Mouse (Mus musculus) midbrain, postnatal 0 days (tissue): ENCODE results near the gene Vps41. TPM values are rescaled to one million over a fixed set of nuclear protein-coding genes. Genes with fewer than 3 reads are reported as not detected.
A peak's percentile ranks its signal among the peaks of the same experiment; 100 is the strongest.

Experiments
- ATAC-seq: fragments of 200-750 bp; cut with Nextera tagmentation; 2 replicates; pipeline ENCODE4 v1.8.0; 2017; ENCODE audit warnings: moderate number of reproducible peaks, mild to moderate bottlenecking, moderate TSS enrichment, moderate library complexity; ENCODE audit not compliant: low FRiP score
- DNase-seq: peaks from one replicate; pipeline ENCODE4 v3.0.0-alpha.2; 2015; ENCODE audit warnings: low spot score
- H3K27ac ChIP-seq: fragments of 300-500 bp; sonication (generic); 2 replicates; pipeline ENCODE4 v1.5.1; 2014; ENCODE audit warnings: low read depth, mild to moderate bottlenecking, low read length, mixed read lengths
- H3K27me3 ChIP-seq: fragments of 300-500 bp; sonication (generic); 2 replicates; pipeline ENCODE4 v1.6.1; 2014; ENCODE audit warnings: low read length, control low read depth, mixed read lengths; ENCODE audit not compliant: insufficient read depth
- H3K36me3 ChIP-seq: fragments of 300-500 bp; sonication (generic); 2 replicates; pipeline ENCODE4 v1.6.1; 2014; ENCODE audit warnings: low read length, control low read depth, mixed read lengths; ENCODE audit not compliant: insufficient read depth
- H3K4me1 ChIP-seq: fragments of 300-500 bp; sonication (generic); 2 replicates; pipeline ENCODE4 v1.6.1; 2014; ENCODE audit warnings: mild to moderate bottlenecking, control low read depth, antibody characterized with exemption, low read length, mixed read lengths; ENCODE audit not compliant: insufficient read depth
- H3K4me2 ChIP-seq: fragments of 300-500 bp; sonication (generic); 2 replicates; pipeline ENCODE4 v1.6.1; 2014; ENCODE audit warnings: low read depth, mild to moderate bottlenecking, low read length, mixed read lengths; ENCODE audit not compliant: poor library complexity, severe bottlenecking
- H3K4me3 ChIP-seq: fragments of 300-500 bp; sonication (generic); 2 replicates; pipeline ENCODE4 v1.5.1; 2014; ENCODE audit warnings: low read depth, mild to moderate bottlenecking, low read length, moderate library complexity
- H3K9ac ChIP-seq: fragments of 300-500 bp; sonication (generic); replicated peaks from 2 replicates; pipeline ENCODE4 v1.6.1; 2014; ENCODE audit warnings: mild to moderate bottlenecking, low read length, moderate library complexity, mixed read lengths; ENCODE audit not compliant: poor library complexity, severe bottlenecking
- H3K9me3 ChIP-seq: fragments of 300-500 bp; sonication (generic); 2 replicates; pipeline ENCODE4 v1.6.1; 2016; ENCODE audit warnings: low read length, control low read depth
- CTCF ChIP-seq: IDR thresholded peaks from 2 replicates; pipeline ENCODE4 v1.5.1; 2016; ENCODE audit warnings: antibody characterized with exemption, mild to moderate bottlenecking
- WGBS: fragments of 180-500 bp; shearing (Covaris S2); extraction: QIAGEN DNeasy Blood & Tissue Kit; methylation state at CpG from one replicate; pipeline ENCODE4 v1.1.7; 2014; 5-methylcytosine and 5-hydroxymethylcytosine counted together
- polyA plus RNA-seq: library from polyadenylated mRNA; unstranded; fragments of >200 nt; fragmentation: Nextera tagmentation; extraction: Ambion mirVana; gene quantifications from 2 replicates; pipeline ENCODE4 v1.2.1, GENCODE M21; 2015
- total RNA-seq: library from RNA; depleted of rRNA; stranded (reverse); fragments of >200 nt; gene quantifications from 2 replicates; pipeline ENCODE4 v1.2.3, GENCODE M21; 2014

Vps41 gene
- total and polyA plus RNA-seq, 2 experiments from 2014 or later, result 98.4 to 102 TPM

DNA sequence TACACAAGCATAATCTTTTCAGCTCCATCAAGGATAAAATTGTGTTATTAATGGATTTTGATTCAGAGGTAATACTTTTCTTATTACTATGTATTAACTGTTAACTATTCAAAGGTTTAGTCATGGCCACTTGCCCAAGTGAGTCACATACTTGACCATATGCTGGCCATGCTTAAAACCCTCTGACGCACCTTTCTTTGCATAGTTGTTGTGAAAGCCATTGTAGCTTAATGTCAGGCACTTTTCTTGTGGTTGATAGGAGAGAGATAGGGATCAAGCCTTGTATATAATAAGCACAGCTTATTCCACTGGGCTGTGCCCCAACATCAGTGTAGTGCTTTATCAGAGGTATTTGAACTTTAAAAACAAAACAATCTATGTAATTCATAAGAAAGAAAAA is 126.5 kb downstream of the Vps41 start:
- no peak overlapping the region for H3K27ac ChIP-seq
- DNase-seq, result no peak
- 96% methylated on average over 1 of the region's 1 CpGs for WGBS
- no peaks in the 10 kb centered on the region for H3K4me1 ChIP-seq
- H3K36me3 ChIP-seq, result peaks cover 11% of the 10 kb centered on the region
- no peak overlapping the region for H3K4me3 ChIP-seq
- H3K4me2 ChIP-seq, result no peak overlapping the region
- no peaks in the 10 kb centered on the region for H3K9me3 ChIP-seq
- no peak for TF ChIP-seq CTCF
- no peak for ATAC-seq
- H3K27me3 ChIP-seq, result no peaks in the 10 kb centered on the region
- H3K9ac ChIP-seq, result no peak overlapping the region

DNA sequence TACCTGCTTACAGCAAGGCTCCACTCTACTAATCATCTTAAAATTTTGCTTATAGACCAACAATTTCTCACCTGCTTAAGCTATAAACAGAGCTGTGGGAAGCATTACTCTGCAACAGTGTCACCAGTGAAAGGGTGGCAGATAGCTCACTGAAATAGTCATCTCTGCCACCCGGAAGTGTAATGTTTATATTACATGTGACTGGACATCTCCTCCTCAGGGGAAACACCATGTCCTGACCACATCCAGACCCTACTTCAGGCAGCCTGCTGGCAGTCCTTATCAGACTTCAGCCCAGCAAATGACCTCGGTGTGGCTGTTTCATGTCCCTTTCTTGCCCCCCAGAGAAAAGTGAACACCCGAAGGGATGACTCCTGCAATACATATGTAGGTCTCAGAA is 130.3 kb downstream of the Vps41 start:
- Histone ChIP-seq H3K4me3 (no peak overlapping the region), H3K36me3 (peaks cover 18% of the 10 kb centered on the region), H3K4me2 (no peak overlapping the region), H3K9ac (no peak overlapping the region), H3K27me3 (no peaks in the 10 kb centered on the region), H3K27ac (no peak overlapping the region), H3K9me3 (no peaks in the 10 kb centered on the region), H3K4me1 (no peaks in the 10 kb centered on the region)
- DNase-seq, result no peak
- no peak for ATAC-seq
- no peak for TF ChIP-seq CTCF
- 86% methylated on average over 3 of the region's 3 CpGs for WGBS

DNA sequence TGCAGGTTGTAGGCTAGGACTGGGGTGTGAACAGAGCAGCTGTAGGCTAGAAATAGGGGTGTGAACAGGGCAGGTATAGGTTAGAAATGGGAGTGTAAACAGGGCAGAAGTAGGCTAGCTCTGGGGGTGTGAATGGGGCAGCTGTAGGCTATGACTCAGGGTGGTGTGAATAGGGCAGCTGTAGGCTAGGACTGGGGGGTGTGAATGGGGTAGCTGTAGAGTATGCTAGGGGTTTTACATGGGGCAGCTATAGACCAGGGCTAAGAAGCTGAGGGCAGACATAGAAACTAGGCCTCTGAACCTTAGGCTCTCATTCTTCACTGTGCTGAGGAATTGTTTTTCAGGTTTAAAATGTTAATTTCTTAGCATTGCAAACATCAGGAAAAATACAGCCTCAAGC is 132.5 kb downstream of the Vps41 start:
- H3K4me1 ChIP-seq, result no peaks in the 10 kb centered on the region
- ATAC-seq, result no peak

DNA sequence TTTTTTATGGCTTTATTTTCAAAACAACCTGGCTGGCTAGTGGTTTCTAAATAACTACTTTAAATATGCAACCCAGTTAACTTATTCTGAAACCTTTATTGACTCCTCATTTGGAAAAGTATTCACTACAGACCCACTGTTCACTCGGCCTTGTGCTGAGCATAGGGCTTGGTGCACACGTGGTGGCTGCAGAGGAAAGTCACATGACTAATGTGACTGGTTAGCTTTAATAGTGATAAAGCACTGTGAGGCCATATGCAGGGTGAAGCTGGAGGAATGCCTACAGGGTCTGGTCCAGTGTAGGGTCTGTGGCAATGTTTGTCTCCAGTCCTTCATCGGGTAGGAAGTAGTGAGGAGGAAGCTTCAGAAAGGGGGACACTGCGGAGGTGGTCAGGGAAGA is 134.1 kb downstream of the Vps41 start:
- Histone ChIP-seq H3K4me3 (no peak overlapping the region), H3K36me3 (peaks cover 10% of the 10 kb centered on the region; the same call in 1 of the 2 replicates), H3K4me1 (no peaks in the 10 kb centered on the region), H3K27me3 (no peaks in the 10 kb centered on the region), H3K9ac (no peak overlapping the region), H3K4me2 (no peak overlapping the region), H3K9me3 (no peaks in the 10 kb centered on the region), H3K27ac (no peak overlapping the region)
- no peak for TF ChIP-seq CTCF
- WGBS, result 90% methylated on average over 4 of the region's 4 CpGs
- ATAC-seq (no peak), DNase-seq (no peak)

More for the DNA sequence above, 132.5 kb downstream of the Vps41 start:
- Histone ChIP-seq H3K9ac (no peak overlapping the region), H3K27ac (no peak overlapping the region), H3K9me3 (no peaks in the 10 kb centered on the region), H3K4me2 (no peak overlapping the region), H3K27me3 (no peaks in the 10 kb centered on the region), H3K4me3 (no peak overlapping the region), H3K36me3 (peaks cover 18% of the 10 kb centered on the region)
- TF ChIP-seq CTCF, result no peak
- DNase-seq, result no peak

DNA sequence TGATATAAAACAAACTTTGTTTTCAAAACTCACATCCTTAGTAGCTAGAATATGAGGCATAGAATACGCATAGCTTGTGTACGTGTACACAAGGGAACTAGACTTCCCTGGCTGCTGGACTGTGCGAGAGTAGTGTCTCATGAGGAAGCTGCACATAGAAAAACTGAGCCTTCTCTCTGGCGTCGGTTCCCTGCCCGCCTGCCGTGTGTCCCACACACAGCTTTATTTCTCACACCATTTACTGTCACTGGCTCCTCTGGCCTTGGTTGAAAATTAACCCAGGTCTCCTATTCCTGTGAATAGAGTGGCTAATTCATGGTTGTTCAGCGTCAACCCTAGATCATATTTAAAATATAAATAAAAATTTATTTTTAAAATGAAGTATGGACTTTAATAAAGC is 135.6 kb downstream of the Vps41 start:
- DNase-seq (no peak), ATAC-seq (no peak)
- WGBS, result 90% methylated on average over 8 of the region's 8 CpGs
- no peak overlapping the region for H3K9ac ChIP-seq
- H3K27me3 ChIP-seq, result no peaks in the 10 kb centered on the region
- H3K4me1 ChIP-seq, result no peaks in the 10 kb centered on the region
- TF ChIP-seq CTCF, result no peak
- H3K4me2 ChIP-seq, result no peak overlapping the region
- H3K27ac ChIP-seq, result no peak overlapping the region
- H3K9me3 ChIP-seq, result no peaks in the 10 kb centered on the region
- H3K4me3 ChIP-seq, result no peak overlapping the region
- H3K36me3 ChIP-seq, result 0 out of 2 replicates have a peak, but pooled peaks cover 7% of the 10 kb centered on the region

DNA sequence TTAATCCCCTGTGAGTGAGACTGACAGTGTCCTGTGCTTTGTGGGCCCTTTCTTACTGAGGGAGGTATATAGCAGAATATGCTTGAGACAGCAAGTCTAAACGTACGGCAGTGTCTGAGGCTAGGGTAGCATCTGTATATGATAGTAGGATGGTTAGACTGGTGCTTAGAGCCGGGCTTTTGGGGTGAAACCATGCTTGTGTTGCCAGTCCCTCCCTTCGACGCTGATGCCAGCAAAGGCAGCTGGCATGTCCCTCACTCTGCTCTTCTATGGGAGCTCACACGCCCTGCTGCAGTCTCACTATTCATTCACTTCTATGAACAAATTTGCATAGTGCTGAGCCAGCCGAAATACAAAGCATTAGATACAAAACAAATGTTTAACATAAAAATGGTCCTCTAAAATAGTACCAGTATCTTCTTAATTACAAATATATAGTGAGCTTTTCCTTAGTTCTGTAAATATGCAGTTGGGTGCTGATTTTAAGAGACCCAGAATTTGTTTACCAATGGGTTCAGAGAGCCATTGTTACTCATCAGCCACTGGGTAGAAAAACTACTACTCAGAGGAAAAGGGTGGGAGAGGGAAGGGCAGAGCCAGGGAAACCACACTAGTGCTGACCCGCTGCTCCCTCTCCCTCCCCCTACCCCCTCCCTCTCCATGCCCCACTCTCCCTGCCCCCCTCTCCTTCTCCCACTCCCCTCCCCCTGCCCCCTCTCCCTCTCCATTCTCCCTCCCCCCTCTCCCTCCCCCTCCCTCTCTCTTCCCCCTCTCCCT is 139.1 kb downstream of the Vps41 start:
- Histone ChIP-seq H3K4me3 (no peak overlapping the region), H3K4me1 (no peaks in the 10 kb centered on the region), H3K27ac (no peak overlapping the region), H3K9me3 (no peaks in the 10 kb centered on the region), H3K4me2 (no peak overlapping the region), H3K27me3 (no peaks in the 10 kb centered on the region), H3K9ac (no peak overlapping the region), H3K36me3 (no peaks in the 10 kb centered on the region)
- ATAC-seq (peak; percentile 67), DNase-seq (peak; percentile 55)
- 43% methylated on average over 8 of the region's 8 CpGs for WGBS
- no peak for TF ChIP-seq CTCF
